Mouse (Mus musculus) C2C12 (cell line): ENCODE data around the gene Slc36a1.

Experiments used
- CEBPB ChIP-seq: IDR thresholded peaks from one replicate; pipeline ENCODE4 v1.6.1; 2011; ENCODE audit warnings: low read depth, mild to moderate bottlenecking, control low read depth, moderate library complexity
- CTCF ChIP-seq: IDR thresholded peaks from one replicate; pipeline ENCODE4 v1.5.1; 2011; ENCODE audit not compliant: control insufficient read depth, insufficient read depth, insufficient read length
- FOSL1 ChIP-seq: IDR thresholded peaks from one replicate; pipeline ENCODE4 v1.8.0; 2011; ENCODE audit warnings: mild to moderate bottlenecking, low read length; ENCODE audit not compliant: poor library complexity, insufficient read depth, severe bottlenecking
- MAX ChIP-seq: IDR thresholded peaks from one replicate; pipeline ENCODE4 v1.6.1; 2011; ENCODE audit warnings: mild to moderate bottlenecking, control low read depth
- MYOD1 ChIP-seq: IDR thresholded peaks from one replicate; pipeline ENCODE4 v1.6.1; 2011; ENCODE audit warnings: low read depth; ENCODE audit not compliant: control insufficient read depth, insufficient read length
- MYOG ChIP-seq: IDR thresholded peaks from one replicate; pipeline ENCODE4 v1.6.1; 2011; ENCODE audit not compliant: control insufficient read depth, insufficient read length; ENCODE audit errors: extremely low read depth
- USF1 ChIP-seq: IDR thresholded peaks from one replicate; pipeline ENCODE4 v1.6.1; 2011; ENCODE audit warnings: low read depth, mild to moderate bottlenecking, control low read depth, moderate library complexity

DNA sequence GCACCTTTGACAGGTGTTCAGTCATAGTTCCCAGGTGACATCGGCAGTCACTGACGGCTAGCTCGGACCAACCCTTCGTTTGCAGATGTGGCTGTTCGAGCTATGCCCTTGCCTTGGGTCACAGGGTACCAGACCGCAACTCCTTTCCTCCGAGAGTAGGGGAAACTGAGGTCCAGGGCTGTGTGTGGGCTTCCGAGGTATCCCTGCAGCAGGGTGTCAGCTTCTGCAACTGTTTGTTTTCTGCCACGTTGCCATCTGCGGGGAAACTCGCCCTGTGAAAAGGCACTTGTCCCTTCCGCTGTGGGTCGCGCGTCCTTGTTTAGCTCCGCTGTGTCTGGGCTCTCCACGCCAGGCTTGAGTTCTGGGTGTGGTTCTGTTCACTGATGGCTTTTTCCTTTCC lies 452 bp downstream of the Slc36a1 start:
- no peak for TF ChIP-seq CTCF
- TF ChIP-seq USF1, result no peak
- TF ChIP-seq MAX, result no peak
- TF ChIP-seq MYOD1, result no peak
- TF ChIP-seq MYOG, result no peak
- TF ChIP-seq CEBPB, result no peak
- TF ChIP-seq FOSL1, result no peak
